Mouse (Mus musculus): ENCODE results near the gene Itga5. TPM values are rescaled to one million over a fixed set of nuclear protein-coding genes. Genes with fewer than 3 reads are reported as not detected.

Itga5 gene
- total and polyA plus RNA-seq, 3 experiments, result 0.17 to 1.8 (median 0.28) TPM

- no peaks in the 10 kb centered on the region for H3K27me3 ChIP-seq (replicated peaks)
- dilution Hi-C loops (cut with MboI; ENCODE audit: extremely low pct_ligation_motif_present, extremely low pct_unique_long_range_greater_than_20kb, low sequenced_read_pairs), result no loop called here
- H3K27ac ChIP-seq (ENCODE audit: insufficient read depth, low read depth), result no peak overlapping the region
- H3K4me1 ChIP-seq (ENCODE audit: control insufficient read depth in 1 of 2, insufficient read depth in 2 of 2), result peaks cover 3 to 42% of the 10 kb centered on the region in 2 experiments; a peak in 3 of 4 replicates
- no peaks in the 10 kb centered on the region for H3K9me3 ChIP-seq (replicated peaks; ENCODE audit: low read length)
- DNase-seq (ENCODE audit: extremely low read depth), result peak; percentile 88
- H3K79me2 ChIP-seq (replicated peaks; ENCODE audit: control insufficient read depth, extremely low read depth, insufficient read depth, poor library complexity, severe bottlenecking), result no peaks in the 10 kb centered on the region
- TF ChIP-seq TBP (conservative IDR thresholded peaks at IDR 0.05; ENCODE audit: low read depth, low read length), result no peak
- peak; percentile 95 to 99 for TF ChIP-seq CTCF (conservative IDR thresholded peaks at IDR 0.05 in 1 of 2, IDR thresholded peaks at IDR 0.05 in 1 of 2; ENCODE audit: low read depth in 2 of 2, low read length in 2 of 2)
- peak; percentile 13; the same call in 1 of the 2 replicates for TF ChIP-seq ELF1 (IDR thresholded peaks at IDR 0.05; ENCODE audit: low read depth, low read length)
- 0 out of 2 replicates have a peak, but pooled peaks have one; percentile 14 for TF ChIP-seq NELFE (IDR thresholded peaks at IDR 0.05; ENCODE audit: low read depth, low read length)
- TF ChIP-seq CHD2 (IDR thresholded peaks at IDR 0.05; ENCODE audit: low read length), result no peak
- no peak for TF ChIP-seq ZNF384 (IDR thresholded peaks at IDR 0.05; ENCODE audit: low read depth, low read length)
- peak; percentile 22; the same call in 1 of the 2 replicates for TF ChIP-seq IRF4 (IDR thresholded peaks at IDR 0.05; ENCODE audit: low read depth, low read length)
- peak; percentile 74 for TF ChIP-seq SMC3 (IDR thresholded peaks at IDR 0.05; ENCODE audit: low read depth, low read length)
- TF ChIP-seq EP300 (IDR thresholded peaks at IDR 0.05; ENCODE audit: low read length), result no peak
- no peak for TF ChIP-seq MYC (IDR thresholded peaks at IDR 0.05; ENCODE audit: low read depth, low read length)
- peak; percentile 32; the same call in 1 of the 2 replicates for TF ChIP-seq ZC3H11A (IDR thresholded peaks at IDR 0.05; ENCODE audit: low read depth, low read length)
- TF ChIP-seq RAD21 (IDR thresholded peaks at IDR 0.05; ENCODE audit: low read depth, low read length), result peak; percentile 85
- TF ChIP-seq MXI1 (IDR thresholded peaks at IDR 0.05; ENCODE audit: low read depth, low read length), result no peak
- H3K4me3 ChIP-seq (replicated peaks in 1 of 3; ENCODE audit: low read depth in 2 of 3, low read length in 2 of 3, poor library complexity in 1 of 3), result no peak overlapping the region
- in situ Hi-C loops (cut with MboI; ENCODE audit: low pct_ligation_motif_present, low pct_unique_long_range_greater_than_20kb, low sequenced_read_pairs), result loop anchor here (10.0 kb wide), 1 partner anchor 329 kb away; no protein-coding TSS in a partner anchor
- H3K4me2 ChIP-seq (ENCODE audit: insufficient read depth, low read depth, poor library complexity, severe bottlenecking), result no peak overlapping the region
- H3K9ac ChIP-seq (ENCODE audit: insufficient read depth, low read depth), result no peak overlapping the region
- H3K36me3 ChIP-seq (replicated peaks in 1 of 2; ENCODE audit: control insufficient read depth in 1 of 2, insufficient read depth in 1 of 2, low read length in 1 of 2), result peaks cover 10 to 56% of the 10 kb centered on the region in 2 experiments
Measured at GRCm38 (mm10) chr15:103313495-103314095, 53.0 kb downstream of the Itga5 start.

GRCm38 (mm10) chr15:103310365-103310910, 56.1 kb downstream of the Itga5 start, which contains the start of gene Gpr84:
Gene Gpr84, minus strand, starts transcription at chr15:103310612.
- Histone ChIP-seq H3K4me3 (replicated peaks in 1 of 3; ENCODE audit: low read depth in 2 of 3, low read length in 2 of 3, poor library complexity in 1 of 3) (no peak within 1 kb of the TSS), H3K4me1 (ENCODE audit: control insufficient read depth in 1 of 2, insufficient read depth in 2 of 2) (peaks cover 3 to 69% of the 10 kb centered on the region in 2 experiments; a peak in 3 of 4 replicates)
- dilution Hi-C loops (cut with MboI; ENCODE audit: extremely low pct_ligation_motif_present, extremely low pct_unique_long_range_greater_than_20kb, low sequenced_read_pairs), result no loop called here

More at GRCm38 (mm10) chr15:103310365-103310910, 56.1 kb downstream of the Itga5 start, which contains the start of gene Gpr84:
- H3K9me3 ChIP-seq (replicated peaks; ENCODE audit: low read length), result no peaks in the 10 kb centered on the region
- peaks cover under 1 to 24% of the 10 kb centered on the region in 2 experiments for H3K36me3 ChIP-seq (replicated peaks in 1 of 2; ENCODE audit: control insufficient read depth in 1 of 2, insufficient read depth in 1 of 2, low read length in 1 of 2)
- DNase-seq (ENCODE audit: extremely low read depth), result no peak
- TF ChIP-seq RCOR1 (conservative IDR thresholded peaks at IDR 0.05; ENCODE audit: low read depth, low read length) (no peak), BHLHE40 (IDR thresholded peaks at IDR 0.05; ENCODE audit: low read depth, low read length) (no peak), MAZ (IDR thresholded peaks at IDR 0.05; ENCODE audit: low read depth, low read length) (no peak), NRF1 (IDR thresholded peaks at IDR 0.05; ENCODE audit: low read depth, low read length) (no peak), ELF1 (IDR thresholded peaks at IDR 0.05; ENCODE audit: low read depth, low read length) (0 out of 2 replicates have a peak, but pooled peaks have one; percentile 15), RAD21 (IDR thresholded peaks at IDR 0.05; ENCODE audit: low read depth, low read length) (no peak), MEF2A (IDR thresholded peaks at IDR 0.05; ENCODE audit: borderline replicate concordance, low read depth, low read length) (no peak), TCF12 (IDR thresholded peaks at IDR 0.05; ENCODE audit: low read depth, low read length) (no peak), IRF4 (IDR thresholded peaks at IDR 0.05; ENCODE audit: low read depth, low read length) (peak; percentile 38), GABPA (IDR thresholded peaks at IDR 0.05; ENCODE audit: insufficient replicate concordance, low read depth, low read length) (no peak), ZNF384 (IDR thresholded peaks at IDR 0.05; ENCODE audit: low read depth, low read length) (peak; percentile 82), EP300 (IDR thresholded peaks at IDR 0.05; ENCODE audit: low read length) (peak; percentile 29; the same call in 1 of the 2 replicates)
- in situ Hi-C loops (cut with MboI; ENCODE audit: low pct_ligation_motif_present, low pct_unique_long_range_greater_than_20kb, low sequenced_read_pairs), result loop anchor here (10.0 kb wide), 1 partner anchor 326 kb away; no protein-coding TSS in a partner anchor
- no peaks in the 10 kb centered on the region for H3K27me3 ChIP-seq (replicated peaks)
- H3K27ac ChIP-seq (ENCODE audit: insufficient read depth, low read depth), result no peak within 1 kb of the TSS
- H3K79me2 ChIP-seq (replicated peaks; ENCODE audit: control insufficient read depth, extremely low read depth, insufficient read depth, poor library complexity, severe bottlenecking), result no peaks in the 10 kb centered on the region
- peak within 1 kb of the TSS; percentile 20; the same call in 1 of the 2 replicates for H3K9ac ChIP-seq (ENCODE audit: insufficient read depth, low read depth)
- peak within 1 kb of the TSS; percentile 82 for H3K4me2 ChIP-seq (ENCODE audit: insufficient read depth, low read depth, poor library complexity, severe bottlenecking)
